ENCODE assay signal across 20 mouse cellular contexts in genomic region chr14:59928781-59929180, GRCm38 (mm10).
"Had no signal": no experiment of that assay in that cellular context is flagged by ENCODE, and none has a peak within 500 bp of the region (broad histone marks: within the 10 kb centered on the region; RNA-seq: fewer than 3 reads in every experiment).

No protein-coding gene starts in this region.

- DNase-seq: kidney, adult 18-20 months; kidney, postnatal 36 days; layer of hippocampus, postnatal 36 days; liver; lung, adult 18-20 months; lung, postnatal 10 days; lung, postnatal 36 days; midbrain, embryonic 14.5 days; right cerebral cortex, postnatal 4 days; thymus, adult 18-20 months; thymus, postnatal 36 days had no signal

- H3K36me3 ChIP-seq: limb, embryonic 13.5 days; liver, embryonic 12.5 days; liver, embryonic 15.5 days; lung, embryonic 15.5 days had no signal

- ATAC-seq: intestine, embryonic 16.5 days; liver, embryonic 12.5 days had no signal

- H3K4me3 ChIP-seq: left cerebral cortex, adult 2 months; limb, embryonic 13.5 days; liver, embryonic 12.5 days; liver, embryonic 15.5 days; lung, embryonic 15.5 days had no signal

- H3K9ac ChIP-seq: limb, embryonic 13.5 days; liver, embryonic 12.5 days; liver, embryonic 15.5 days; lung, embryonic 15.5 days had no signal

- H3K4me1 ChIP-seq: liver, embryonic 12.5 days; liver, embryonic 15.5 days; lung, embryonic 15.5 days had no signal

- H3K9me3 ChIP-seq: limb, embryonic 13.5 days; liver, embryonic 12.5 days; liver, embryonic 15.5 days; lung, embryonic 15.5 days had no signal

- H3K4me2 ChIP-seq: limb, embryonic 13.5 days; liver, embryonic 12.5 days; liver, embryonic 15.5 days; lung, embryonic 15.5 days; midbrain, embryonic 11.5 days had no signal

- H3K27me3 ChIP-seq: liver, embryonic 12.5 days; liver, embryonic 15.5 days; lung, embryonic 15.5 days had no signal

- H3K27ac ChIP-seq: kidney, postnatal 0 days; left cerebral cortex, adult 2 months; limb, embryonic 13.5 days; liver, embryonic 12.5 days; liver, embryonic 15.5 days; lung, embryonic 15.5 days; stomach, postnatal 0 days had no signal
